Mouse (Mus musculus) liver, adult 2 months (tissue): Measurements from ENCODE around the gene Slc25a26.
A peak's percentile ranks its signal among the peaks of the same experiment; 100 is the strongest.

Experiments used
- CTCF ChIP-seq: fragments of 200-500 bp; IDR thresholded peaks from 2 replicates; pipeline ENCODE4 v1.5.1; 2011; ENCODE audit warnings: low read depth, low read length, control low read depth
- POLR2A ChIP-seq: fragments of 200-500 bp; IDR thresholded peaks from 2 replicates; pipeline ENCODE4 v1.6.1; 2011; ENCODE audit warnings: low read length, control low read depth; ENCODE audit not compliant: insufficient read depth; ENCODE audit errors: extremely low read depth

- TF ChIP-seq CTCF (peak; percentile 45; the same call in 1 of the 2 replicates), POLR2A (no peak)
Observed at GRCm38 (mm10) chr6:94543902-94544840, 44.0 kb downstream of the Slc25a26 start.
